Mouse (Mus musculus): Measurements from ENCODE around the gene Hmgcl. TPM values are rescaled to one million over a fixed set of nuclear protein-coding genes. Genes with fewer than 3 reads are reported as not detected.

The Hmgcl gene
- polyA plus RNA-seq, 2 experiments = 69.7 to 93.4 TPM

GRCm38 (mm10) chr4:135926861-135927260 lies 19.4 kb upstream of the Hmgcl start:
- WGBS = 89% methylated on average over 3 of the region's 3 CpGs

DNA sequence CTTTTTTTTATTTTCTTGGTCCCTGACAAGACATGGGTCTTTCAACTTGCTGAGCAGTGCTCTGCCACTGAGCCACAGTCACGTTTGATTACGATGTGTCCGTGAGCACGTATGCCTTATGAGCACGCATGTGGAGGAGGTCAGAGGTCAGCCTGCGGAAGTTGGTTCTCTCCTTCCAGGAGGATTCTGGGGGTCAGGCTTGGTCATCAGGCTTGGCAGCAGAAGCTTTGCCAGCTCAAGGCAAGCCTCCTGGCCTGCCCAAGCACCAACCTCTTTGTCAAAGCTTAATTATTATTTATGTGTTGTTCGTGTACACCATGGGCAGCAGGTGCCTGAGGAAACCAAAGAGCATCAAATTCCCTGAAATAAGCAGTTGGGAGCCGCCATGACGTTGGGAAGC lies 17.9 kb upstream of the Hmgcl start:
- Histone ChIP-seq H3K4me1 (ENCODE audit: control insufficient read depth, insufficient read depth, low read length) (no peaks in the 10 kb centered on the region), H3K27ac (replicated peaks; ENCODE audit: low read depth, low read length) (no peak overlapping the region), H3K9ac (ENCODE audit: low read depth, low read length, severe bottlenecking) (no peak overlapping the region), H3K9me3 (ENCODE audit: control insufficient read depth, low read length) (no peaks in the 10 kb centered on the region), H3K27me3 (ENCODE audit: control insufficient read depth, insufficient read depth, low read length) (no peaks in the 10 kb centered on the region), H3K4me2 (replicated peaks; ENCODE audit: low read depth, low read length, severe bottlenecking) (no peak overlapping the region), H3K36me3 (ENCODE audit: control insufficient read depth, insufficient read depth, low read length) (peaks cover 44% of the 10 kb centered on the region), H3K4me3 (replicated peaks; ENCODE audit: low read length) (no peak overlapping the region)
- ATAC-seq (ENCODE audit: low FRiP score, low read depth) (no peak), DNase-seq (ENCODE audit: low spot score) (no peak)
- WGBS = 82% methylated on average over 9 of the region's 9 CpGs
- no peak for TF ChIP-seq POLR2A (IDR thresholded peaks at IDR 0.05; ENCODE audit: borderline replicate concordance, extremely low read depth, insufficient read depth, insufficient read length)

More at GRCm38 (mm10) chr4:135926861-135927260, 19.4 kb upstream of the Hmgcl start:
- peaks cover 41% of the 10 kb centered on the region for H3K36me3 ChIP-seq (ENCODE audit: control insufficient read depth, insufficient read depth, low read length)
- H3K9ac ChIP-seq (ENCODE audit: low read depth, low read length, severe bottlenecking) = no peak overlapping the region
- H3K27me3 ChIP-seq (ENCODE audit: control insufficient read depth, insufficient read depth, low read length) = no peaks in the 10 kb centered on the region
- H3K4me1 ChIP-seq (ENCODE audit: control insufficient read depth, insufficient read depth, low read length) = peaks cover 3% of the 10 kb centered on the region; the same call in 1 of the 2 replicates
- DNase-seq (ENCODE audit: low spot score) (no peak), ATAC-seq (ENCODE audit: low FRiP score, low read depth) (no peak)
- no peak overlapping the region for H3K27ac ChIP-seq (replicated peaks; ENCODE audit: low read depth, low read length)
- H3K4me3 ChIP-seq (replicated peaks; ENCODE audit: low read length) = no peak overlapping the region
- H3K9me3 ChIP-seq (ENCODE audit: control insufficient read depth, low read length) = no peaks in the 10 kb centered on the region
- H3K4me2 ChIP-seq (replicated peaks; ENCODE audit: low read depth, low read length, severe bottlenecking) = no peak overlapping the region
- TF ChIP-seq POLR2A (IDR thresholded peaks at IDR 0.05; ENCODE audit: borderline replicate concordance, extremely low read depth, insufficient read depth, insufficient read length) = no peak

DNA sequence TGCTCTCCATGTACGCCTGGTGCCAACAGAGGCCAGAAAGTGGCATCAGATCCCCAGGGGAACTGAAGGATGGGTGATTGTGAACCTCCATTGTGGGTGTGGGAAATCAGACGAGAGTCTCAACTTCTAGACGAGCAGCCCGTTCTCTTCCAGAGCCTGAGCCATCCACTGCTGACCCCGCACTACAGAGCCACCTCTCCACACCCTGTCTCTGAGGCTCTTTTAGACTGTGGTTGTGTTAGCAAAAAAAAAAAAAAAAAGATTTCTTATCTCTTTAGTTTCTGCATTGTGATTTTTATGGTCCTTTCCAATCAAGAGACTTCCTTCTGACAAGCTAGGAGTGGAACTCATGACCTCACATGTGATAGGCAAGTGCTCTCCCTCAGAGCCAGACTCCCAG lies 16.8 kb upstream of the Hmgcl start:
- Histone ChIP-seq H3K27ac (replicated peaks; ENCODE audit: low read depth, low read length) (no peak overlapping the region), H3K9me3 (ENCODE audit: control insufficient read depth, low read length) (no peaks in the 10 kb centered on the region), H3K27me3 (ENCODE audit: control insufficient read depth, insufficient read depth, low read length) (no peaks in the 10 kb centered on the region), H3K4me2 (replicated peaks; ENCODE audit: low read depth, low read length, severe bottlenecking) (no peak overlapping the region), H3K36me3 (ENCODE audit: control insufficient read depth, insufficient read depth, low read length) (peaks cover 49% of the 10 kb centered on the region), H3K4me3 (replicated peaks; ENCODE audit: low read length) (no peak overlapping the region), H3K4me1 (ENCODE audit: control insufficient read depth, insufficient read depth, low read length) (no peaks in the 10 kb centered on the region), H3K9ac (ENCODE audit: low read depth, low read length, severe bottlenecking) (no peak overlapping the region)
- ATAC-seq (ENCODE audit: low FRiP score, low read depth) = no peak
- 92% methylated on average over 5 of the region's 5 CpGs for WGBS
- no peak for TF ChIP-seq POLR2A (IDR thresholded peaks at IDR 0.05; ENCODE audit: borderline replicate concordance, extremely low read depth, insufficient read depth, insufficient read length)
- no peak for DNase-seq (ENCODE audit: low spot score)

DNA sequence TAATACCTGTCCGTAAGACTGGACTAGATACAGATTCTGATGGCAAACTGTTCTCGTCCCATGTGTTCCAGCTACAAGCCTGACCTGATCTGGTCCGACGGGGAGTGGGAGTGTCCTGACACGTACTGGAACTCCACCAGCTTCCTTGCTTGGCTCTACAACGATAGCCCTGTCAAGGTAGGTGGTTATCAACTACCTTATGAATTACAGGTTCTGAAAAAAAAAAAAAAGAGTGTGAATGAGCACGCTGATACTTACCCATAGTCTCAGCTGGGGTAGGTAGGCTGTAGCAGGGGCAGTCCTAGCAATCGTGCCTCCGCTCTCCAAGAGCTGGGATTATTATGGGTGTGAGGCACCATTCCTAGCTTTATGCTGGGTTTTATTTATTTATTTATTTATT lies 16.4 kb upstream of the Hmgcl start:
- no peak overlapping the region for H3K9ac ChIP-seq (ENCODE audit: low read depth, low read length, severe bottlenecking)
- 90% methylated on average over 9 of the region's 9 CpGs for WGBS

DNA sequence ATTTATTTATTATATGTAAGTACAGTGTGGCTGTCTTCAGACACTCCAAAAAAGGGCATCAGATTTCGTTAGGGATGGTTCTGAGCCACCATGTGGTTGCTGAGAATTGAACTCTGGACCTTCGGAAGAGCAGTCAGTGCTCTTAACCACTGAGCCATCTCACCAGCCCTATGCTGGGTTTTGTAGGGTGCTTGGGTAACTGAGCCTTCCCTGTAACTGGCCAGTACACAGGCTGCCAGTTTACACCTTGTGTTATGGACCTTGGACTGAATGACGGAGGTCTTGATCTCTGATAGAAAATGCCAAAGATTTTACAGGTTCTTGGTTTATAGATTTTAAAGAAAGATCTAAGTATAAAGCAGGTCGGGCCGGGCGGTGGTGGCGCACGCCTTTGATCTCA lies 16.0 kb upstream of the Hmgcl start:
- no peak overlapping the region for H3K4me2 ChIP-seq (replicated peaks; ENCODE audit: low read depth, low read length, severe bottlenecking)
- H3K4me3 ChIP-seq (replicated peaks; ENCODE audit: low read length) = no peak overlapping the region
- no peak for ATAC-seq (ENCODE audit: low FRiP score, low read depth)
- peaks cover 52% of the 10 kb centered on the region for H3K36me3 ChIP-seq (ENCODE audit: control insufficient read depth, insufficient read depth, low read length)
- no peaks in the 10 kb centered on the region for H3K9me3 ChIP-seq (ENCODE audit: control insufficient read depth, low read length)
- no peak overlapping the region for H3K9ac ChIP-seq (ENCODE audit: low read depth, low read length, severe bottlenecking)
- no peaks in the 10 kb centered on the region for H3K4me1 ChIP-seq (ENCODE audit: control insufficient read depth, insufficient read depth, low read length)
- H3K27me3 ChIP-seq (ENCODE audit: control insufficient read depth, insufficient read depth, low read length) = no peaks in the 10 kb centered on the region
- 88% methylated on average over 8 of the region's 8 CpGs for WGBS
- no peak for DNase-seq (ENCODE audit: low spot score)
- no peak overlapping the region for H3K27ac ChIP-seq (replicated peaks; ENCODE audit: low read depth, low read length)
- TF ChIP-seq POLR2A (IDR thresholded peaks at IDR 0.05; ENCODE audit: borderline replicate concordance, extremely low read depth, insufficient read depth, insufficient read length) = no peak

More for the DNA sequence above, 16.4 kb upstream of the Hmgcl start:
- H3K9me3 ChIP-seq (ENCODE audit: control insufficient read depth, low read length) = no peaks in the 10 kb centered on the region
- no peak overlapping the region for H3K27ac ChIP-seq (replicated peaks; ENCODE audit: low read depth, low read length)
- DNase-seq (ENCODE audit: low spot score) = no peak
- TF ChIP-seq POLR2A (IDR thresholded peaks at IDR 0.05; ENCODE audit: borderline replicate concordance, extremely low read depth, insufficient read depth, insufficient read length) = no peak
- no peaks in the 10 kb centered on the region for H3K4me1 ChIP-seq (ENCODE audit: control insufficient read depth, insufficient read depth, low read length)
- no peaks in the 10 kb centered on the region for H3K27me3 ChIP-seq (ENCODE audit: control insufficient read depth, insufficient read depth, low read length)
- ATAC-seq (ENCODE audit: low FRiP score, low read depth) = no peak
- H3K36me3 ChIP-seq (ENCODE audit: control insufficient read depth, insufficient read depth, low read length) = peaks cover 52% of the 10 kb centered on the region
- H3K4me2 ChIP-seq (replicated peaks; ENCODE audit: low read depth, low read length, severe bottlenecking) = no peak overlapping the region
- no peak overlapping the region for H3K4me3 ChIP-seq (replicated peaks; ENCODE audit: low read length)

DNA sequence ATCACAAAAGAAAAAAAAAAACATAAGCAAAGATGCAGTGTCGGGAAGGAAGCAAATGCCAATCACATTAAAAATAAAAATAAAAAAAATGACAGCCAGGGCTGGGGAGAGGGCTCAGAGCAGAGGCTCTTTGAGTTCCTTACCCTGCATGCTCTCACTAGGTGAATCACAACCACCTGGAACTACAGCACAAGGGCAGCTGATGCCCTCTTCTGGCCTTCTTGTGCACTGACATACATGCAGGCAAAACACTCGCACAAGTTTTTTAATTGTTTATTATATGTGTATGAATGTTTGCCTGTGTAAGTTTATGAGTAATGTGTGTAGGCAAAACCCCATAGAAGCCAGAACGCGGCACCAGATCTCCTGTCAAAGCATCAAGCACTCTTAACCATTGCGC lies 14.4 kb upstream of the Hmgcl start:
- no peak overlapping the region for H3K4me3 ChIP-seq (replicated peaks; ENCODE audit: low read length)
- H3K36me3 ChIP-seq (ENCODE audit: control insufficient read depth, insufficient read depth, low read length) = peaks cover 41% of the 10 kb centered on the region
- no peak for ATAC-seq (ENCODE audit: low FRiP score, low read depth)
- H3K4me1 ChIP-seq (ENCODE audit: control insufficient read depth, insufficient read depth, low read length) = no peaks in the 10 kb centered on the region
- H3K4me2 ChIP-seq (replicated peaks; ENCODE audit: low read depth, low read length, severe bottlenecking) = no peak overlapping the region
- no peak overlapping the region for H3K9ac ChIP-seq (ENCODE audit: low read depth, low read length, severe bottlenecking)
- 62% methylated on average over 5 of the region's 5 CpGs for WGBS
- TF ChIP-seq POLR2A (IDR thresholded peaks at IDR 0.05; ENCODE audit: borderline replicate concordance, extremely low read depth, insufficient read depth, insufficient read length) = no peak
- no peaks in the 10 kb centered on the region for H3K9me3 ChIP-seq (ENCODE audit: control insufficient read depth, low read length)
- peak; percentile 49 for DNase-seq (ENCODE audit: low spot score)
- H3K27me3 ChIP-seq (ENCODE audit: control insufficient read depth, insufficient read depth, low read length) = no peaks in the 10 kb centered on the region
- H3K27ac ChIP-seq (replicated peaks; ENCODE audit: low read depth, low read length) = no peak overlapping the region
